Mouse (Mus musculus) liver, embryonic 11.5 days (tissue): ENCODE measurements at regions not wholly inside any gene's neighbourhood (a gene's known extent, or its start where the extent isn't known, plus 50 kb on each side); places are given as distances from the start of the nearest gene placed in this dataset.

Experiments
- ATAC-seq: fragments of 200-750 bp; cut with Nextera tagmentation; replicated peaks from 2 replicates; pipeline ENCODE4 v1.8.0; 2017; ENCODE audit warnings: moderate number of reproducible peaks, mild to moderate bottlenecking, moderate TSS enrichment, moderate library complexity; ENCODE audit not compliant: low FRiP score
- DNase-seq: peaks from one replicate; pipeline ENCODE4 v3.0.0-alpha.2; 2017; ENCODE audit warnings: low spot score
- H3K27ac ChIP-seq: fragments of 300-500 bp; sonication (generic); 2 replicates; pipeline ENCODE4 v1.5.1; 2014; ENCODE audit warnings: mild to moderate bottlenecking, low read depth, low read length, control low read depth
- H3K27me3 ChIP-seq: fragments of 300-500 bp; sonication (generic); replicated peaks from 2 replicates; pipeline ENCODE4 v1.6.1; 2014; ENCODE audit warnings: low read length, mixed read lengths; ENCODE audit not compliant: control insufficient read depth, insufficient read depth
- H3K36me3 ChIP-seq: fragments of 300-500 bp; sonication (generic); 2 replicates; pipeline ENCODE4 v1.6.1; 2014; ENCODE audit warnings: mild to moderate bottlenecking, low read length, moderate library complexity, mixed read lengths; ENCODE audit not compliant: control insufficient read depth, insufficient read depth
- H3K4me1 ChIP-seq: fragments of 300-500 bp; sonication (generic); replicated peaks from 2 replicates; pipeline ENCODE4 v1.6.1; 2014; ENCODE audit warnings: low read length, mixed read lengths; ENCODE audit not compliant: control insufficient read depth, insufficient read depth
- H3K4me2 ChIP-seq: fragments of 300-500 bp; sonication (generic); 2 replicates; pipeline ENCODE4 v1.6.1; 2014; ENCODE audit warnings: mild to moderate bottlenecking, control low read depth, moderate library complexity
- H3K4me3 ChIP-seq: fragments of 300-500 bp; sonication (generic); 2 replicates; pipeline ENCODE4 v1.5.1; 2014; ENCODE audit warnings: low read depth, low read length, control low read depth
- H3K9ac ChIP-seq: fragments of 300-500 bp; sonication (generic); 2 replicates; pipeline ENCODE4 v1.6.1; 2014; ENCODE audit warnings: low read depth, low read length, control low read depth
- H3K9me3 ChIP-seq: fragments of 300-500 bp; sonication (generic); 2 replicates; pipeline ENCODE4 v1.6.1; 2016; ENCODE audit warnings: low read length, inconsistent platforms, mixed read lengths; ENCODE audit not compliant: control insufficient read depth
- WGBS: fragments of 180-500 bp; shearing (Covaris S2); extraction: QIAGEN DNeasy Blood & Tissue Kit; methylation state at CpG from one replicate; pipeline ENCODE4 v1.1.7; 2014; 5-methylcytosine and 5-hydroxymethylcytosine counted together

- Histone ChIP-seq H3K36me3 (no peaks in the 10 kb centered on the region), H3K4me3 (no peak overlapping the region), H3K4me1 (no peaks in the 10 kb centered on the region), H3K27ac (no peak overlapping the region), H3K4me2 (no peak overlapping the region), H3K27me3 (no peaks in the 10 kb centered on the region), H3K9ac (no peak overlapping the region), H3K9me3 (no peaks in the 10 kb centered on the region)
- no peak for ATAC-seq
- DNase-seq: no peak
Measured at GRCm38 (mm10) chr13:71174335-71174734, 332.7 kb upstream of the Adamts16 start.

- ATAC-seq (no peak), DNase-seq (no peak)
- H3K27me3 ChIP-seq: no peaks in the 10 kb centered on the region
- no peak overlapping the region for H3K27ac ChIP-seq
- H3K4me3 ChIP-seq: no peak overlapping the region
- no peaks in the 10 kb centered on the region for H3K36me3 ChIP-seq
- H3K9ac ChIP-seq: no peak overlapping the region
- WGBS: 71% methylated on average over 3 of the region's 3 CpGs
- H3K4me2 ChIP-seq: no peak overlapping the region
- no peaks in the 10 kb centered on the region for H3K9me3 ChIP-seq
- H3K4me1 ChIP-seq: no peaks in the 10 kb centered on the region
Measured at GRCm38 (mm10) chr13:71166226-71166625, 324.6 kb upstream of the Adamts16 start.

DNA sequence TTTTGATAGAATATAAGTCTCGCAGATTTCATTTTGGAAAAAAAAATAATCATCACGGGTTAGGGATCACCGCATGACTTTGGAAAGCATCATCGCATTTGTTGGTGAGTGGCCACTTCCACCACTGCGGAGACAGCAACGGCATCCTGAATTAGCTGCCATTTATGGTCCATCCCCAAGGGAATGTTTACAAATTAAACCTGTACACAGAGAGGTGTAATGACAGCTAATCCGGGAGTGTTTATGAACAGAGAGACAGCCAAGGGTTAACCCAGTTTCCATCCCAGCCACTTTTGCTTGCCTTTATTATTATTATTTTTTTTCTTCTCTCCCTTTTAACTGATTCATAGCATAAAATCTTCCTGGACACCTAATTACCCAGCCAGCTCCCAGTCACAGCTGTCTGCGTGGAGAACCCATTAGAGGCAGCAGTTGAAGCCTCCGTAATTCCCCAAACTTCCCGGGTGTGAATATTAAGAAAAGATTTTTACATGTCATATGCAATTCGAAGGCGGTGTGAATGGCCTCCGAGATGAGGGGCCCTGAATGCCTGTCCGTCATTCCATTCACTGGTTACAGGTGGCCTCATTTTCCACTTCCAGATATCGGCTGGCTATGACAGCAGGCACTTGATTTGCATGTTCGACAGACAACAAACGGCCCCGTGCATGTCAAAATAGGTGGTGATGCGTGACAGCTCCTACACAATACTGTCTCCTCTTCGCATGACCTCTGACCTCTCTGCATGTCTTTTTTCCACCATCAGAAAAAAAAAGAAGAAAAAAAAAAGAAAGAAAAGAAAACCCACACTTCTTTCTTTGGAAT lies 323.7 kb upstream of the Adamts16 start:
- ATAC-seq (no peak), DNase-seq (no peak)
- Histone ChIP-seq H3K9ac (no peak overlapping the region), H3K27me3 (no peaks in the 10 kb centered on the region), H3K27ac (no peak overlapping the region), H3K9me3 (no peaks in the 10 kb centered on the region), H3K4me1 (no peaks in the 10 kb centered on the region), H3K4me2 (no peak overlapping the region), H3K36me3 (no peaks in the 10 kb centered on the region), H3K4me3 (no peak overlapping the region)
- WGBS: 77% methylated on average over 20 of the region's 20 CpGs

GRCm38 (mm10) chr13:71164012-71164411 lies 322.4 kb upstream of the Adamts16 start:
- Histone ChIP-seq H3K36me3 (no peaks in the 10 kb centered on the region), H3K9me3 (no peaks in the 10 kb centered on the region), H3K9ac (no peak overlapping the region), H3K4me1 (no peaks in the 10 kb centered on the region), H3K27ac (no peak overlapping the region), H3K27me3 (no peaks in the 10 kb centered on the region), H3K4me3 (no peak overlapping the region), H3K4me2 (no peak overlapping the region)
- ATAC-seq (no peak), DNase-seq (no peak)
- 82% methylated on average over 2 of the region's 2 CpGs for WGBS

- Histone ChIP-seq H3K9ac (no peak overlapping the region), H3K27me3 (no peaks in the 10 kb centered on the region), H3K4me1 (no peaks in the 10 kb centered on the region), H3K27ac (no peak overlapping the region), H3K9me3 (no peaks in the 10 kb centered on the region), H3K4me2 (no peak overlapping the region), H3K4me3 (no peak overlapping the region), H3K36me3 (no peaks in the 10 kb centered on the region)
- DNase-seq: no peak
- no peak for ATAC-seq
- WGBS: 76% methylated on average over 2 of the region's 2 CpGs
Measured at GRCm38 (mm10) chr13:71162952-71163351, 321.3 kb upstream of the Adamts16 start.

GRCm38 (mm10) chr13:71158300-71158860 lies 316.8 kb upstream of the Adamts16 start:
- ATAC-seq: no peak
- Histone ChIP-seq H3K27me3 (no peaks in the 10 kb centered on the region), H3K36me3 (no peaks in the 10 kb centered on the region), H3K4me1 (no peaks in the 10 kb centered on the region), H3K9me3 (no peaks in the 10 kb centered on the region), H3K9ac (no peak overlapping the region), H3K4me3 (no peak overlapping the region), H3K27ac (no peak overlapping the region), H3K4me2 (no peak overlapping the region)
- WGBS: 82% methylated on average over 13 of the region's 13 CpGs
- DNase-seq: no peak

DNA sequence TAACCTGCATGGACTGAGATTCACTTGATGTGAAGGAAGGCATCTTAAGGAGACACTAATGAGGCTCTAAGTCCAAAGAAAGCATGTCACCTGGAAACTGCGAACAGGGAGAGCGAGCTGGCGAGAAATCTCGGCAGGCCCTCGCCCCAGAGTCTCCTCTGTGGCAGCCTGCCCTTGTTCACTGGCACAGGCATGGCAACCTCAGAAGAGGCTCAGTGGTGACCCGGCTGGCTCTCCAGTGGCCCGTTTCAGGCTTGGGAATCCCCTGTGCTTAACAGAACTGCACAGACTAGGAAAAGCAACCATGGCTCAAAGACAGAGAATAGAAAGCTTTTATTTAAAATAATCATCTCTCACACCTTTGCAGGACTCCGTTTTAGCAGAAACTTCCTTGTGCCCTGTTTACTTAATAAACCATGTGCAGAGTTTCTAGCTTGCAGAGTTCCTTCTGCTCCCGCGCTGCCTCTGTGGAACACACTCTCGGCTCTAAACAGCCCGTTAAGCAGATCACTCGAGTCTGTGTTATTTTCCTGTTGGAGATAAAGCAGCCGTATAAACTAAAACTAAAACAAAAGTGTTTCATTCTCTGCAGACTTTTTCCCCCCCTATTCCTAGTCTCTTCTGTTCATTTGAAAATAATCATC lies 316.2 kb upstream of the Adamts16 start:
- H3K36me3 ChIP-seq: no peaks in the 10 kb centered on the region
- WGBS: 71% methylated on average over 14 of the region's 14 CpGs
- no peak overlapping the region for H3K27ac ChIP-seq
- no peak for ATAC-seq
- no peaks in the 10 kb centered on the region for H3K4me1 ChIP-seq
- no peak overlapping the region for H3K4me3 ChIP-seq
- no peaks in the 10 kb centered on the region for H3K9me3 ChIP-seq
- H3K27me3 ChIP-seq: no peaks in the 10 kb centered on the region
- no peak overlapping the region for H3K9ac ChIP-seq
- no peak overlapping the region for H3K4me2 ChIP-seq
- DNase-seq: no peak

GRCm38 (mm10) chr13:71150092-71150491 lies 308.5 kb upstream of the Adamts16 start:
- no peaks in the 10 kb centered on the region for H3K36me3 ChIP-seq
- no peak overlapping the region for H3K4me3 ChIP-seq
- H3K4me1 ChIP-seq: no peaks in the 10 kb centered on the region
- WGBS: 60% methylated on average over 1 of the region's 1 CpGs
- no peak overlapping the region for H3K27ac ChIP-seq
- no peak overlapping the region for H3K4me2 ChIP-seq
- DNase-seq (no peak), ATAC-seq (no peak)
- H3K9ac ChIP-seq: no peak overlapping the region
- no peaks in the 10 kb centered on the region for H3K9me3 ChIP-seq
- H3K27me3 ChIP-seq: no peaks in the 10 kb centered on the region

DNA sequence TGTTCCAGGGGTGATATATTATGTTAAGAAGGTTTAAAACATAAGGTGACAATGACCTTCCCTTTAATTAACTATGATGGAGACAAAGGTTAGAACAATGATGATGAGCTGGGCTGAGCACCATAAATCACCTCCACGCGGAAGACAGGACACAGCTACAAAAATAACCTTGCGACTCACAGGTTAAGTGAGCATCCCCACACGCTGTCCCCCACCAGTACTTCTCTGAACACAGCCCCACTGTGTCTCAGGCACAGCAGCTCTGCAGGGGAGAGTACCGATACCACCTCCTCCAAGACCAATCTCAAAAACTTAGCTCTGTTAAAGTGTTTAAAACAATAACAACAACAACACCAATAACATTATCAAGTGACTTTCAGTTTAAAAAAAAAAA lies 307.7 kb upstream of the Adamts16 start:
- no peak overlapping the region for H3K27ac ChIP-seq
- DNase-seq (no peak), ATAC-seq (no peak)
- WGBS: 70% methylated on average over 5 of the region's 5 CpGs
- H3K4me3 ChIP-seq: no peak overlapping the region
- H3K4me2 ChIP-seq: no peak overlapping the region
- no peaks in the 10 kb centered on the region for H3K9me3 ChIP-seq
- H3K27me3 ChIP-seq: no peaks in the 10 kb centered on the region
- no peak overlapping the region for H3K9ac ChIP-seq
- H3K36me3 ChIP-seq: no peaks in the 10 kb centered on the region
- H3K4me1 ChIP-seq: no peaks in the 10 kb centered on the region
